Mouse (Mus musculus): Measurements from ENCODE around the gene Atp6v1g2. TPM values are rescaled to one million over a fixed set of nuclear protein-coding genes. Genes with fewer than 3 reads are reported as not detected.
"Not testable (repeated sequence)": the region's sequence is repeated elsewhere in the genome, so short reads cannot be mapped to it uniquely, and the experiment has no call there.

Gene Atp6v1g2
- total and polyA plus RNA-seq, 2 experiments from 2014 or later = 81.4 to 146 TPM

- Histone ChIP-seq H3K9me3 (ENCODE audit: low read length) (no peaks in the 10 kb centered on the region), H3K27ac (ENCODE audit: low read depth, low read length) (no peak overlapping the region), H3K4me2 (ENCODE audit: low read depth) (no peak overlapping the region), H3K4me3 (ENCODE audit: low read depth, low read length) (no peak overlapping the region), H3K4me1 (ENCODE audit: insufficient read depth) (peaks cover 5% of the 10 kb centered on the region; the same call in 1 of the 2 replicates), H3K9ac (no peak overlapping the region), H3K27me3 (ENCODE audit: insufficient read depth, low read length) (no peaks in the 10 kb centered on the region), H3K36me3 (ENCODE audit: insufficient read depth) (peaks cover 32% of the 10 kb centered on the region)
- no peak for DNase-seq
- TF ChIP-seq CTCF (IDR thresholded peaks at IDR 0.05; ENCODE audit: low read depth) = no peak
- no peak for ATAC-seq
- 92% methylated on average over 10 of the region's 10 CpGs for WGBS
These were observed 2.4 kb upstream of the Atp6v1g2 start for GRCm38 (mm10) chr17:35231022-35231421.

- Histone ChIP-seq H3K9me3 (ENCODE audit: low read length) (no peaks in the 10 kb centered on the region), H3K4me3 (ENCODE audit: low read depth, low read length) (no peak overlapping the region), H3K4me1 (ENCODE audit: insufficient read depth) (peaks cover 5% of the 10 kb centered on the region; the same call in 1 of the 2 replicates), H3K36me3 (ENCODE audit: insufficient read depth) (peaks cover 28% of the 10 kb centered on the region), H3K4me2 (ENCODE audit: low read depth) (no peak overlapping the region), H3K27me3 (ENCODE audit: insufficient read depth, low read length) (no peaks in the 10 kb centered on the region), H3K9ac (peak overlapping the region; percentile 22; the same call in 1 of the 2 replicates), H3K27ac (ENCODE audit: low read depth, low read length) (no peak overlapping the region)
- ATAC-seq (no peak), DNase-seq (peak; percentile 91)
- TF ChIP-seq CTCF (IDR thresholded peaks at IDR 0.05; ENCODE audit: low read depth) = peak; percentile 94
- 12% methylated on average over 12 of the region's 12 CpGs for whole genome bisulfite sequencing
These were observed 1.4 kb upstream of the Atp6v1g2 start for GRCm38 (mm10) chr17:35232043-35232442.

DNA sequence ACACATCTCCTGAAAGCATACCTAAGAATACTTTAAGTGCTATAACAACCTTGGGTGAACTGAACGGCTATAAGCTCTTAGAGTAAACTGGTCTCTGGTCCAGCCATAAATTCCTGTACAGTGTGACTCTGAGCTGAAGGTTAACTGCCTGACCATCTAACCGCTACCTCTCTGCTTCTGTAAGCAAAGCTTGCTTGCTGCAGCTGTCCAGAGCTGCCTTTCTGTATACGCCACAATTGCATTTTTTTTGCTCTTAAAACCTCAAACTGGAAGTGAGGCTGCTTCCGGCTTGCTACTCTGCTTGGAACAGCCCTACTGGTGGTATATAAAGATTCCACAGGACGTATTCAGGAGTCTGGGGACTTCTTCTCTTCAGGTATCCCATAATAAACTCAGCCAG is 801 bp upstream of the Atp6v1g2 start:
- Histone ChIP-seq H3K4me2 (ENCODE audit: low read depth) (no peak overlapping the region), H3K9me3 (ENCODE audit: low read length) (no peaks in the 10 kb centered on the region), H3K36me3 (ENCODE audit: insufficient read depth) (peaks cover 25% of the 10 kb centered on the region), H3K9ac (no peak overlapping the region), H3K27me3 (ENCODE audit: insufficient read depth, low read length) (no peaks in the 10 kb centered on the region), H3K27ac (ENCODE audit: low read depth, low read length) (no peak overlapping the region), H3K4me3 (ENCODE audit: low read depth, low read length) (no peak overlapping the region), H3K4me1 (ENCODE audit: insufficient read depth) (peaks cover 5% of the 10 kb centered on the region; the same call in 1 of the 2 replicates)
- no peak for TF ChIP-seq CTCF (IDR thresholded peaks at IDR 0.05; ENCODE audit: low read depth)
- no peak for DNase-seq
- 91% methylated on average over 5 of the region's 5 CpGs for WGBS
- ATAC-seq = no peak

DNA sequence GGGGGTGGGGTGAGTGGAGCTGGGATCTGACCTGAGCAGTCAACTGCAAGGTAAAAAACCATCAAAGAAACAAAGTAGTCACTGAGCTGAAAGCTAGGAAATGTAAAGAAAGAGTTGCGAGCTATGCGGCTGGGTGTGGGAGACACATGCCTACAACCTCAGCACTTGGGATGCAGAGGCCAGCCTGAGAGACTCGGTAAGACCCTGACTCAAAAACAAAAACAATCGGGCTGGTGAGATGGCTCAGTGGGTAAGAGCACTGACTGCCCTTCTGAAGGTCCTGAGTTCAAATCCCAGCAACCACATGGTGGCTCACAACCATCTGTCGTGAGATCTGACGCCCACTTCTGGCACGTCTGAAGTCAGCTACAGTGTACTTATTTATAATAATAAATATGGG is 630 bp downstream of the Atp6v1g2 start:
- not testable (repeated sequence) for DNase-seq; ATAC-seq; H3K9ac ChIP-seq; H3K4me1 ChIP-seq (ENCODE audit: insufficient read depth); H3K9me3 ChIP-seq (ENCODE audit: low read length); H3K27me3 ChIP-seq (ENCODE audit: insufficient read depth, low read length); H3K4me3 ChIP-seq (ENCODE audit: low read depth, low read length); H3K27ac ChIP-seq (ENCODE audit: low read depth, low read length)
- H3K4me2 ChIP-seq (ENCODE audit: low read depth) = peak overlapping the region; percentile 95; the same call in 1 of the 2 replicates
- H3K36me3 ChIP-seq (ENCODE audit: insufficient read depth) = peaks cover 20% of the 10 kb centered on the region
- WGBS = 77% methylated on average over 7 of the region's 7 CpGs

- 5% methylated on average over 31 of the region's 31 CpGs for WGBS
These were observed 1.4 kb downstream of the Atp6v1g2 start for GRCm38 (mm10) chr17:35234903-35235302.

GRCm38 (mm10) chr17:35235614-35236389 is 2.3 kb downstream of the Atp6v1g2 start, which contains the start of gene Nfkbil1:
Nfkbil1 (minus strand) TSS chr17:35235792.
- peak; percentile 86 for ATAC-seq
- 2% methylated on average over 35 of the region's 35 CpGs for whole genome bisulfite sequencing
- Histone ChIP-seq H3K36me3 (ENCODE audit: insufficient read depth) (peaks cover 6% of the 10 kb centered on the region), H3K9ac (peak within 1 kb of the TSS; percentile 57), H3K27me3 (ENCODE audit: insufficient read depth, low read length) (no peaks in the 10 kb centered on the region), H3K4me3 (ENCODE audit: low read depth, low read length) (peak within 1 kb of the TSS; percentile 52), H3K27ac (ENCODE audit: low read depth, low read length) (peak within 1 kb of the TSS; percentile 91), H3K4me2 (ENCODE audit: low read depth) (peak within 1 kb of the TSS; percentile 95), H3K4me1 (ENCODE audit: insufficient read depth) (peaks cover 9% of the 10 kb centered on the region), H3K9me3 (ENCODE audit: low read length) (no peaks in the 10 kb centered on the region)
- TF ChIP-seq CTCF (IDR thresholded peaks at IDR 0.05; ENCODE audit: low read depth) = no peak
- peak; percentile 96 for DNase-seq

More at GRCm38 (mm10) chr17:35234903-35235302, 1.4 kb downstream of the Atp6v1g2 start:
- ATAC-seq (no peak), DNase-seq (no peak)
- H3K9ac ChIP-seq = peak overlapping the region; percentile 57
- peak overlapping the region; percentile 91 for H3K27ac ChIP-seq (ENCODE audit: low read depth, low read length)
- H3K4me1 ChIP-seq (ENCODE audit: insufficient read depth) = peaks cover 5% of the 10 kb centered on the region; the same call in 1 of the 2 replicates
- peaks cover 12% of the 10 kb centered on the region for H3K36me3 ChIP-seq (ENCODE audit: insufficient read depth)
- H3K9me3 ChIP-seq (ENCODE audit: low read length) = no peaks in the 10 kb centered on the region
- no peaks in the 10 kb centered on the region for H3K27me3 ChIP-seq (ENCODE audit: insufficient read depth, low read length)
- peak overlapping the region; percentile 95 for H3K4me2 ChIP-seq (ENCODE audit: low read depth)
- peak overlapping the region; percentile 52 for H3K4me3 ChIP-seq (ENCODE audit: low read depth, low read length)
- no peak for TF ChIP-seq CTCF (IDR thresholded peaks at IDR 0.05; ENCODE audit: low read depth)

DNA sequence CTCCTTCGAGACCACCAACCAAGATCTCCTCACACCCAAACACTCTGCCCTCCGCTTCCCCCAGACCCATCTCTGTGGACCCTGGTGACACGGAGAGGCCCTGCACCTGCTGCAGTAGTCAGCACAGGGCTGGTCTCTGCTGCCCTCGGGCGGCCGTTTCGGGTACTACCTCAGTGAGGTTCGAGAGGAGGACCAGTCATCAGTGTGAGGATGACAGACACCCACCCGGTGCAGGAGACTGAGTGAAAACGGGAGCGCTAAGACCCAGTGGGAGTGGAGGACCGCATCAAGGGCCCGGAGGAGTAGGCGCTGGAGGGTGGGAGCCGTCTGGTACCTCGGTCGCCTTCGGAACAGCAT is 2.9 kb downstream of the Atp6v1g2 start:
- Histone ChIP-seq H3K4me2 (ENCODE audit: low read depth) (peak overlapping the region; percentile 95), H3K9me3 (ENCODE audit: low read length) (no peaks in the 10 kb centered on the region), H3K27me3 (ENCODE audit: insufficient read depth, low read length) (no peaks in the 10 kb centered on the region), H3K4me1 (ENCODE audit: insufficient read depth) (peaks cover 10% of the 10 kb centered on the region), H3K4me3 (ENCODE audit: low read depth, low read length) (peak overlapping the region; percentile 52), H3K9ac (peak overlapping the region; percentile 57), H3K36me3 (ENCODE audit: insufficient read depth) (peaks cover under 1% of the 10 kb centered on the region), H3K27ac (ENCODE audit: low read depth, low read length) (peak overlapping the region; percentile 91)
- under 1% methylated on average over 18 of the region's 18 CpGs for WGBS
- DNase-seq (peak; percentile 98), ATAC-seq (peak; percentile 84)
- peak; percentile 99 for TF ChIP-seq CTCF (IDR thresholded peaks at IDR 0.05; ENCODE audit: low read depth)
